Mouse (Mus musculus) A20 (cell line): ENCODE results near the gene Cmtr1.

ENCODE experiments used
- DNase-seq: peaks from one replicate; pipeline ENCODE4 v3.0.0-alpha.2; 2011; ENCODE audit warnings: low read depth, low spot score

Gene Cmtr1

DNA sequence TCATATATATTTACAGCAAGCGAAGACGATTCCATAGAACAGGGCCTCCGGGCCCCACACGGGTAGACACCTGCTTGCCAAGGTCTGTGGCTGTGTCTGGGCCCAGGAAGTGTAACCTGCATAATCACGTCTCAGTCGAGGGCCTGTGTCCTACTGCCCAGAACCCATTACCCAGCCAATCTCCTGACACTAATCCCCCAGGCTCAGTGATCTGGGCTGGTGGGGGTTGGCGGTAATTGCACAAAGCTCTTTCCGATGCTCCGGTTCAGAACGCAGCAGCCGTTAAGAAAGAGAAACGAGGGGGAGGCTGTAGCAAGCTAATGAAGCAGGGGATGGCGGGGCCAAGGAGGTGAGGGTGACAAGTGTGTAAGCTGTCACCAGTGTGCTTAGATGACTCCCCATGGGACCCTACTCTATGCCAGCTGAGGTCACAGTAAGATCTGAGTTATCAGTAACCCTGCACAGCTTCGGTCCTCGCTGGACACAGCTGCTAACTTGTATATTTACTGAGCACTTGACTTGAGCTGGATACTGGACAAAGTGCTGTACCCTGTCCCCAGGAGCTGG lies 76.1 kb downstream of the Cmtr1 start:
- no peak for DNase-seq

DNA sequence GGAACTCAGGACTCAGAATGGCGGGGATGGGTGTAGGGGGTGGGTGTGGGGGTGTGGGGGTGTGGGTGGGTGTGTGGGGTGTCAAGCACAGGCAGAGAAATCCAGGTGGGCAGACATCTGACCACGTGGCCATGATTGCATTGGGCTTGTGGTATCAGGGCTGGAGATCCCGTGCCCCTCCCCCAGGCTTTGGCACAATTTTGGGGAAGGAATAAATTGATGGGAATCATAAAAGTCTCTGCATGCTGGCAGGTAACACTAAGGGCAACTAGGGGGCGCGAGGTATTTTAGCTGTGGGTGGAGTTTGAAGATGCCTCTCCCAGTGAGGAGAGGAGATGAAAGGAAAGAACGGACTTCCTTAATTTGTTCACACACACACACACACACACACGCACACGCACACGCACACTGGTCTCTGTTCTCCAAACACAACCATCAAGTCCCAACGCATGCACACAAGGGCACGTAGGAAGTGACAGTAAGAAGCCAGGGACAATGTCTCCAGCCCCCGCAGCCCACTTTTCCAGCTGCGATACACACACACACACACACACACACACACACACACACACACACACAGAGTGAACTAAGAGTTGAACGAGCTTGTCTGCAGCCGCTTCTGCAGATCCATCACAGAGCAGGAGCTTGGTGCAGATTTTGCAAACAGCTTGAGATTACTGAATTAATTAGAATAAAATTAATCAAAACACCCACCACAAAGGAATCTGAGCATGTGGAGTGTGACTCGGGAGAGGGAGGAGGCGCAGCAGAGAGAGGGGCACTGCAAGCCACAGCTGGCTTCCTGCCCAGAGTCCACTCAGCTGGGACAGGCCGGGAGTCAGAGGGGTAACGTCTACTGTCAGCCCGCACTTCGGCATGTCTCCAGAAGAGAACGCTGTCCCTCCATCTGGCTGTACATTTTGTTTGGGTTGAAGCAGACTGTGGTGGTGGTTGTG lies 77.7 kb downstream of the Cmtr1 start:
- DNase-seq = peak; percentile 48

DNA sequence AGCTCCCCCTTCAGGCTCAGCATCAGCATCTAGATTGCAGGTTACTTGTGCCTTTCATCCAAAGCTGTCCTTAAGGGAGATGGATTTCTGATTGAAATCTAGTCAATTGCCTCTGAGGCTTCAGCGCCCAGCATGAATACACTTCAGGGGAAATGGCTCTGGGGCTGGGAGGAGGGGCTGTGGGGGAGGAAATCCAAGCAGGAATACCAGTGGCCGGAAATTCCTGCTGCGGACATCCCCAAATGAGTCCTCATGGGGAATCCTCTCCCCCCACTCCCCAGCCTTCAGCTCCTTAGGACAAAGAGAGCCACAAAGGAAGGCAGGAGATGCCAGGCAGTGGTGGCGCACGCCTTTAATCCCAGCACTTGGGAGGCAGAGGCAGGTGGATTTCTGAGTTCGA lies 87.1 kb downstream of the Cmtr1 start:
- no peak for DNase-seq

DNA sequence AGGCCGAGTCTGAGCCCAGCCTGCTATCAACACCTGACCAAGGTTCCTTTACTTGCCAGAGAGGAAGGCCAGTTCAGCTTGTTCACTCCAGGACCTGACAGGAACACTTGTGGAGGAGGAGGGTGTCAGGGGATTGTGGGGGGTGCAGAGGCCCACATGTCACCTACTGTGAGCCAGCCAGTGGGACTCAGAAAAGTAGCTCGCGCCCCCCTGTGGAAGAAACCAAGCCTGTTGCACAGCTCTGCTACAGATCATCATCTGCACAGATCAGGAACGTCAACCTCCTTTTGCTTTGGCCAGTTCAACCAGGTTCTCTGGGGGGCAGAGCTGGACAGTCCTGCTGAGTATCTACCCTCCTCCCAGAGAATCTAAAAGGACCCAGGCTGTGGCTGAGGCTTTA lies 94.1 kb downstream of the Cmtr1 start:
- peak; percentile 27 for DNase-seq
